Mouse (Mus musculus) bone marrow macrophage, adult 2 months (primary cell): ENCODE results near the gene Pgd. TPM values are rescaled to one million over a fixed set of nuclear protein-coding genes. Genes with fewer than 3 reads are reported as not detected.
A peak's percentile ranks its signal among the peaks of the same experiment; 100 is the strongest.

Experiments used
- H3K27ac ChIP-seq: 2 replicates; pipeline ENCODE4 v1.5.1; 2012; ENCODE audit warnings: low read depth, low read length; ENCODE audit not compliant: insufficient read depth
- H3K4me1 ChIP-seq: 2 replicates; pipeline ENCODE4 v1.6.1; 2012; ENCODE audit warnings: low read length; ENCODE audit not compliant: control insufficient read depth, insufficient read depth
- H3K4me3 ChIP-seq: 2 replicates; pipeline ENCODE4 v1.5.1; 2012; ENCODE audit warnings: mild to moderate bottlenecking, low read length, moderate library complexity; ENCODE audit not compliant: insufficient read depth
- CTCF ChIP-seq: IDR thresholded peaks from 2 replicates; pipeline ENCODE4 v1.5.1; 2012; ENCODE audit warnings: low read depth, mild to moderate bottlenecking, low read length, moderate library complexity
- POLR2A ChIP-seq: IDR thresholded peaks from 2 replicates; pipeline ENCODE4 v1.6.1; 2012; ENCODE audit warnings: mild to moderate bottlenecking, low read depth, low read length, borderline replicate concordance
- polyA plus RNA-seq: library from polyadenylated mRNA; stranded (reverse); fragments of >200 nt; gene quantifications from 2 replicates; pipeline ENCODE4 v1.2.4, GENCODE M21; 2012; ENCODE audit not compliant: missing spikeins, insufficient read depth, insufficient read length

Pgd gene
- polyA plus RNA-seq, 1 experiment: 378 TPM

DNA sequence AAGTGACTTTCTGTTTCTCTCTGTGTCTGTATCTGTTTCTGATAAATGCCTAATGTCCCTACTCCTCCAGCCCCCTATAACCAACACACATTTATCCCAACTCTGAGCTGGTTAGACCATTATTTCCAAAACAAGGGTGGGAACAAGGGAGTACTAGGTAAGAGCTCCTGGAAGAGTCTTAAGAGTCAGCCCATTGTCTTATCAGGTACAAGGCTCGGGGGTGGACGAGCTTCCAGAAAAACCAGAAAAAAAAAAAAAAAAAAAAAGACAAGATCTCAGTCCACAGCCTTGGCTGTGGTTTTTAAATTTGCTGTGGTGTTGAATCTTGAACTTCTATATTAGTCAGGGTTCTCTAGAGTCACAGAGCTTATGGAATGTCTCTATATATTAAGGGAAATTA is 1.4 kb upstream of the Pgd start:
- TF ChIP-seq CTCF (no peak), POLR2A (no peak)
- H3K27ac ChIP-seq: peak overlapping the region; percentile 90; the same call in 1 of the 2 replicates
- H3K4me1 ChIP-seq: peaks cover 49% of the 10 kb centered on the region
- H3K4me3 ChIP-seq: peak overlapping the region; percentile 81

DNA sequence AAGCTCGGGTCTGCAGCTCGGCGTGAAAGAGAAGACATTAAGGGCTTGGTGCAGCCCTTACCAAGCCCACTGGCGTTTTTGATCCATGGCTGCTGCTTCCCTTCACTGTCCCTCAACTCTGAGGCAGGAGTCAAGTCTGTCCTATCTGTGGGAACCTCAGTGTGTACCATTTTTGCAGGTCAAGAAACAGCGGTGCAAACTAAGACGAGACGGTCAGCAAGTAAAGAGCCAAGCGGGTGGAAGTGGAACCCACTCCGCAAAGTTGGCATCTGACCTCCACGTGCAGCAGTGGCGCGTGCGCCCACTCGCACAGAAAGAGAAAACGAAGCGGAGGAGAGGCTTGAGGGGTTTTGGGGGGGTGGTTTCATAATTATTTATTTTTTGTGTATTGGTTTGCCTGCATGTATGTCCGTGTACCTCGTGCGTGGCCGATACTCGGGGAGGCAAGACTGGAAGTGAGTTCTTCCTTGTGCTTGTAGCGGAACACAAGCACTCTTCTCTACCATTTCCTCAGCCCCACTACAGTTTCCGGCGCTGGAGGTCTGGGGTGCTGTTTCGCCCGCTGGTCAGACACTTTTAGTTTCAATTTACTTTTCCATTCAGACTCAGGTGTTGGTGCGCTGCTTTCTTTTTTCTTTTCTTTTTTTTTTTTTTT is 513 bp upstream of the Pgd start:
- H3K27ac ChIP-seq: peak overlapping the region; percentile 90
- H3K4me3 ChIP-seq: peak overlapping the region; percentile 81
- peaks cover 48% of the 10 kb centered on the region for H3K4me1 ChIP-seq
- no peak; the same call in 1 of the 2 replicates for TF ChIP-seq POLR2A
- TF ChIP-seq CTCF: no peak

DNA sequence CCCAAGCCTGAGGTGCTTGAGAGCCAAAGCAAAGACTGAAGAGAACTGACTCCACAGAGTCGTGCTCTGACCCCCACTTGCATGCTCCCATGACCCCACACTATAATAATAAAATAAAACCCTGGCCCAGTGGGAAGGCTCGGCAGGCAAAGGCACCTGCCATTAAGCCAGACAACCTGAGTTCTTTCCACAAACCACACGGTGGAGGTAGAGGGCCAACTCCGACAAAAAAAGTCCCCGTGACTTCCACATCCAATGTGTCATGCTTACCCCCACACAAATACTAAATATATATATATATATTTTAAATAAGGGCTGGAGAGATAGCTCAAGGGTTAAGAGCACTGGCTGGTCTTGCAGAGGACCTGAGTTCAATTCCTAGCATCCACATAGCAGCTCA is 2.4 kb downstream of the Pgd start:
- TF ChIP-seq POLR2A (no peak), CTCF (no peak)
- H3K4me3 ChIP-seq: peak overlapping the region; percentile 24
- H3K4me1 ChIP-seq: peaks cover 54% of the 10 kb centered on the region
- no peak overlapping the region for H3K27ac ChIP-seq

GRCm38 (mm10) chr4:149163196-149163595 is 3.4 kb downstream of the Pgd start:
- no peak for TF ChIP-seq POLR2A
- no peak for TF ChIP-seq CTCF
- no peak overlapping the region for H3K4me3 ChIP-seq
- no peak overlapping the region for H3K27ac ChIP-seq
- peaks cover 57% of the 10 kb centered on the region for H3K4me1 ChIP-seq

GRCm38 (mm10) chr4:149161166-149161565 is 5.4 kb downstream of the Pgd start:
- TF ChIP-seq POLR2A (no peak), CTCF (no peak)
- Histone ChIP-seq H3K27ac (no peak overlapping the region), H3K4me3 (no peak overlapping the region), H3K4me1 (peaks cover 70% of the 10 kb centered on the region)

DNA sequence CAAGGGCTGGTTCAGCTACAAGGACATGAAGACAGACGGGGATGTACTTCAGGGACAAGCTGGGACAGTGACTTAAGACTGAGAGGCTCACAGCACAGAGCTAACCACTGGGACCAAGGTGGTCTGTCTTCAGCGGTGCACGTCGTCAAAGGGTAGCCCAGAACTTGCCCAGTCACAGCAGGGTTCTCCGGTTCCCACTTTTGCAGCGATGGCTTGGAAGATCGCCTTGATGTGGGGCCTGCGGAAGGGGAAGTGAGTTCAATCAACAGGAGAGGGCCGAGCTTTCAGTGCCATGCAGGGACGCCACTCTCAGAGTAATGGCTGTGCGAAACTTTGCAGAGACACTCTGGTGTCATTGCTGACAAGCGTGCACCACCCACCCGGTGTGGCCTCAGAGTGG is 6.7 kb downstream of the Pgd start:
- Histone ChIP-seq H3K27ac (no peak overlapping the region), H3K4me1 (peaks cover 72% of the 10 kb centered on the region)
- TF ChIP-seq POLR2A (no peak), CTCF (no peak)

DNA sequence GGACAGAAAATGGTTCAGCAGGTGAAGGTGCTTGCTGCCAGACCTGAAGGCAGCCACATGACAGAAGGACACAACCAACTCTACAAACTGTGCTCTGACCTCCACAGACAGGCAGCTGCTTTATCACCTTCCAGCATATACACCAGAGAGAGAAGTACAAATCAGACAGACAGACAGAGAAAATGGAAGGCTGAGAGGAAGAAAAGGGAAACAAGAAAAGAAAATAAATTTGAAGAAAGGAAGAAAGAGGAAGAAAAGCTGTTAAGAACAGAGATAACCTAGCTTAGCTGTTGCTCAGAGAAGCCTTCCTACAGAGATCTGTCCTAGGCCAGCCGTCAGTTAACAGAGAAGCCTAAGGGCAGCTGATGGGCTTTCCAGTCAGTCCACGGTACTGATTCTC is 7.4 kb downstream of the Pgd start:
- TF ChIP-seq CTCF: no peak
- no peak for TF ChIP-seq POLR2A
- H3K4me1 ChIP-seq: peaks cover 73% of the 10 kb centered on the region
- no peak overlapping the region for H3K27ac ChIP-seq
- no peak overlapping the region for H3K4me3 ChIP-seq

More for the DNA sequence above, 6.7 kb downstream of the Pgd start:
- H3K4me3 ChIP-seq: no peak overlapping the region

- H3K4me1 ChIP-seq: peaks cover 63% of the 10 kb centered on the region
Observed at GRCm38 (mm10) chr4:149157415-149157973, 9.1 kb downstream of the Pgd start.

GRCm38 (mm10) chr4:149155711-149156110 is 10.9 kb downstream of the Pgd start:
- no peak overlapping the region for H3K4me3 ChIP-seq
- peaks cover 49% of the 10 kb centered on the region for H3K4me1 ChIP-seq
- TF ChIP-seq POLR2A (no peak), CTCF (no peak)
- peak overlapping the region; percentile 26 for H3K27ac ChIP-seq

More at GRCm38 (mm10) chr4:149157415-149157973, 9.1 kb downstream of the Pgd start:
- TF ChIP-seq CTCF: no peak
- no peak overlapping the region for H3K4me3 ChIP-seq
- no peak overlapping the region for H3K27ac ChIP-seq

DNA sequence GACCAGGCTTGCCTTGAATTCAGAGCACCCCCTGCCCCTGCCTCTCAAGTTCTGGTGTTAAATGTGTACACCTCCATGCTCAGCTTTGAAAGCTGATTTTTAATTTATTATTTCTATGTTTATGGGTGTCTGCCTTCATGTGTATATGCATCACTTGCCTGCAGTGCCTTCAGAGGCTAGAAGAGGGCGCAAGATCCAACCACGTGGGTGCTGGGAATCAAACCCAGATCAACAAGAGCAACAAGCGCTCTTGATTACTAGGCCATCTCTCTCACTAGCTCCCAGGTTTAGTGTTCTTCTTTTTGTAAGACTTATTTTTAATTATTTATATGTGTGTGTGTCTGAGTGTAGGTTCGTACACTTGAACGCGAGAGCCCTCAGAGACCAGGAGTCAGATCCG is 11.7 kb downstream of the Pgd start:
- H3K4me1 ChIP-seq: peaks cover 41% of the 10 kb centered on the region
- no peak overlapping the region for H3K27ac ChIP-seq
- TF ChIP-seq POLR2A (no peak), CTCF (no peak)
- no peak overlapping the region for H3K4me3 ChIP-seq
